Mouse (Mus musculus): ENCODE data around the gene Tm9sf2. TPM values are rescaled to one million over a fixed set of nuclear protein-coding genes. Genes with fewer than 3 reads are reported as not detected.
"Not testable (repeated sequence)": the region's sequence is repeated elsewhere in the genome, so short reads cannot be mapped to it uniquely, and the experiment has no call there.

Gene Tm9sf2
- polyA plus RNA-seq, 1 experiment from 2014 or later: 151 TPM

GRCm38 (mm10) chr14:122064519-122064918, 42.3 kb upstream of the Tm9sf2 start:
- DNase-seq (ENCODE audit: low spot score) (peak; percentile 69), ATAC-seq (ENCODE audit: low FRiP score, low TSS enrichment) (no peak)
- H3K4me2 ChIP-seq (replicated peaks; ENCODE audit: low read depth): no peak overlapping the region
- H3K4me3 ChIP-seq (ENCODE audit: low read depth, low read length): no peak overlapping the region
- no peak for TF ChIP-seq EP300 (optimal IDR thresholded peaks at IDR 0.05)
- peak; percentile 95 for TF ChIP-seq CTCF (IDR thresholded peaks at IDR 0.05; ENCODE audit: low read depth)
- H3K36me3 ChIP-seq (ENCODE audit: control insufficient read depth, insufficient read depth, low read length): no peaks in the 10 kb centered on the region
- H3K9ac ChIP-seq (ENCODE audit: low read length): no peak overlapping the region
- H3K9me3 ChIP-seq (ENCODE audit: control insufficient read depth, low read length): no peaks in the 10 kb centered on the region
- 10% methylated on average over 2 of the region's 2 CpGs for WGBS
- no peaks in the 10 kb centered on the region for H3K27me3 ChIP-seq (ENCODE audit: control insufficient read depth, insufficient read depth, low read length)
- no peak overlapping the region for H3K27ac ChIP-seq (replicated peaks)
- H3K4me1 ChIP-seq (replicated peaks; ENCODE audit: control insufficient read depth, insufficient read depth): no peaks in the 10 kb centered on the region

- H3K4me1 ChIP-seq (replicated peaks; ENCODE audit: control insufficient read depth, insufficient read depth): no peaks in the 10 kb centered on the region
- H3K27ac ChIP-seq (replicated peaks): no peak overlapping the region
- H3K4me2 ChIP-seq (replicated peaks; ENCODE audit: low read depth): no peak overlapping the region
- no peak for ATAC-seq (ENCODE audit: low FRiP score, low TSS enrichment)
- no peak for TF ChIP-seq CTCF (IDR thresholded peaks at IDR 0.05; ENCODE audit: low read depth)
- no peak for TF ChIP-seq EP300 (optimal IDR thresholded peaks at IDR 0.05)
- no peaks in the 10 kb centered on the region for H3K36me3 ChIP-seq (ENCODE audit: control insufficient read depth, insufficient read depth, low read length)
- 58% methylated on average over 4 of the region's 4 CpGs for WGBS
- no peaks in the 10 kb centered on the region for H3K27me3 ChIP-seq (ENCODE audit: control insufficient read depth, insufficient read depth, low read length)
- no peak for DNase-seq (ENCODE audit: low spot score)
- H3K9me3 ChIP-seq (ENCODE audit: control insufficient read depth, low read length): no peaks in the 10 kb centered on the region
- H3K9ac ChIP-seq (ENCODE audit: low read length): no peak overlapping the region
- H3K4me3 ChIP-seq (ENCODE audit: low read depth, low read length): no peak overlapping the region
Observed at GRCm38 (mm10) chr14:122066243-122066642, 40.6 kb upstream of the Tm9sf2 start.

- not testable (repeated sequence) for H3K9ac ChIP-seq (ENCODE audit: low read length); H3K4me3 ChIP-seq (ENCODE audit: low read depth, low read length); H3K9me3 ChIP-seq (ENCODE audit: control insufficient read depth, low read length); H3K4me1 ChIP-seq (replicated peaks; ENCODE audit: control insufficient read depth, insufficient read depth); H3K27ac ChIP-seq (replicated peaks); H3K36me3 ChIP-seq (ENCODE audit: control insufficient read depth, insufficient read depth, low read length); H3K27me3 ChIP-seq (ENCODE audit: control insufficient read depth, insufficient read depth, low read length); DNase-seq (ENCODE audit: low spot score); ATAC-seq (ENCODE audit: low FRiP score, low TSS enrichment); H3K4me2 ChIP-seq (replicated peaks; ENCODE audit: low read depth)
- 57% methylated on average over 3 of the region's 3 CpGs for WGBS
Observed at GRCm38 (mm10) chr14:122068036-122068435, 38.8 kb upstream of the Tm9sf2 start.

GRCm38 (mm10) chr14:122068801-122069695, 37.8 kb upstream of the Tm9sf2 start:
- no peak for TF ChIP-seq EP300 (optimal IDR thresholded peaks at IDR 0.05)
- no peak for TF ChIP-seq CTCF (IDR thresholded peaks at IDR 0.05; ENCODE audit: low read depth)
- DNase-seq (ENCODE audit: low spot score) (no peak), ATAC-seq (ENCODE audit: low FRiP score, low TSS enrichment) (no peak; the same call in 1 of the 2 replicates)
- no peaks in the 10 kb centered on the region for H3K4me1 ChIP-seq (replicated peaks; ENCODE audit: control insufficient read depth, insufficient read depth)
- H3K4me3 ChIP-seq (ENCODE audit: low read depth, low read length): no peak overlapping the region
- H3K9ac ChIP-seq (ENCODE audit: low read length): no peak overlapping the region
- no peak overlapping the region for H3K27ac ChIP-seq (replicated peaks)
- 38% methylated on average over 11 of the region's 11 CpGs for WGBS
- no peaks in the 10 kb centered on the region for H3K27me3 ChIP-seq (ENCODE audit: control insufficient read depth, insufficient read depth, low read length)
- no peaks in the 10 kb centered on the region for H3K36me3 ChIP-seq (ENCODE audit: control insufficient read depth, insufficient read depth, low read length)
- H3K4me2 ChIP-seq (replicated peaks; ENCODE audit: low read depth): no peak overlapping the region
- H3K9me3 ChIP-seq (ENCODE audit: control insufficient read depth, low read length): no peaks in the 10 kb centered on the region

GRCm38 (mm10) chr14:122069948-122070347, 36.9 kb upstream of the Tm9sf2 start:
- H3K9ac ChIP-seq (ENCODE audit: low read length): no peak overlapping the region
- no peaks in the 10 kb centered on the region for H3K36me3 ChIP-seq (ENCODE audit: control insufficient read depth, insufficient read depth, low read length)
- TF ChIP-seq EP300 (optimal IDR thresholded peaks at IDR 0.05): no peak
- TF ChIP-seq CTCF (IDR thresholded peaks at IDR 0.05; ENCODE audit: low read depth): no peak
- H3K9me3 ChIP-seq (ENCODE audit: control insufficient read depth, low read length): no peaks in the 10 kb centered on the region
- H3K27ac ChIP-seq (replicated peaks): no peak overlapping the region
- DNase-seq (ENCODE audit: low spot score) (no peak), ATAC-seq (ENCODE audit: low FRiP score, low TSS enrichment) (no peak)
- no peak overlapping the region for H3K4me3 ChIP-seq (ENCODE audit: low read depth, low read length)
- H3K4me2 ChIP-seq (replicated peaks; ENCODE audit: low read depth): no peak overlapping the region
- 80% methylated on average over 3 of the region's 3 CpGs for WGBS
- H3K4me1 ChIP-seq (replicated peaks; ENCODE audit: control insufficient read depth, insufficient read depth): no peaks in the 10 kb centered on the region
- no peaks in the 10 kb centered on the region for H3K27me3 ChIP-seq (ENCODE audit: control insufficient read depth, insufficient read depth, low read length)

- no peak overlapping the region for H3K9ac ChIP-seq (ENCODE audit: low read length)
- DNase-seq (ENCODE audit: low spot score) (no peak), ATAC-seq (ENCODE audit: low FRiP score, low TSS enrichment) (no peak)
- WGBS: 91% methylated on average over 5 of the region's 5 CpGs
- no peak overlapping the region for H3K4me2 ChIP-seq (replicated peaks; ENCODE audit: low read depth)
- no peaks in the 10 kb centered on the region for H3K27me3 ChIP-seq (ENCODE audit: control insufficient read depth, insufficient read depth, low read length)
- no peaks in the 10 kb centered on the region for H3K4me1 ChIP-seq (replicated peaks; ENCODE audit: control insufficient read depth, insufficient read depth)
- no peak overlapping the region for H3K4me3 ChIP-seq (ENCODE audit: low read depth, low read length)
- no peaks in the 10 kb centered on the region for H3K9me3 ChIP-seq (ENCODE audit: control insufficient read depth, low read length)
- TF ChIP-seq EP300 (optimal IDR thresholded peaks at IDR 0.05) (no peak), CTCF (IDR thresholded peaks at IDR 0.05; ENCODE audit: low read depth) (no peak)
- no peak overlapping the region for H3K27ac ChIP-seq (replicated peaks)
- H3K36me3 ChIP-seq (ENCODE audit: control insufficient read depth, insufficient read depth, low read length): no peaks in the 10 kb centered on the region
Observed at GRCm38 (mm10) chr14:122073422-122073821, 33.4 kb upstream of the Tm9sf2 start.
